In the genomic region with DNA sequence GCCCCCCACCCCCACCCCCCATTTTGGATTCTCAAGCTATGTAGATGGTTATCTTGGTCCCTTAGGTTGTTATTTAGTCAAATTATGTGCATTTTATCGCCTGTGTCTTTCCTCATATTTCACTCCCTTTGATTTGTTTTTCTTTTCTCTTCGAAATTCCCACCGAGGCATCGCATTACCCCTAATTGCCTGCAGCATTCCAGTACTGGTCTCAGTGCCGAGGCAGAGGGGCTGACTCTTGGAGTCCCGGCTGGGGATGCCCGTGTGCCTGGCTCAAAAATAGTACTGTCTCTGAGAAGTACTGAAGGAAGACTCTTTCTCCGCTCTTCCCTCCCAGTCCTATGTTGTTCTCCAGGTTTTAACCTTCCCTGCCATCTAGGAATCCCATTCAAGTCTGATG, we compare ENCODE assay signal across 16 mouse cellular contexts.
DNase-seq lines count a peak whose midpoint lies in the region; ATAC-seq lines count a peak whose summit lies in the region.
"Had no signal": no experiment of that assay in that cellular context is flagged by ENCODE, and none has a peak within 500 bp of the region (broad histone marks: within the 10 kb centered on the region; RNA-seq: fewer than 3 reads in every experiment).

No protein-coding gene starts in this region.

- no peaks in the 10 kb centered on the region for H3K9me3 ChIP-seq in kidney, embryonic 15.5 days (replicated peaks)
- H3K9me3 ChIP-seq: hindbrain, embryonic 13.5 days had no signal

- peaks cover 20% of the 10 kb centered on the region for H3K27me3 ChIP-seq in kidney, embryonic 15.5 days
- H3K27me3 ChIP-seq: hindbrain, embryonic 13.5 days had no signal

- ATAC-seq in kidney, embryonic 15.5 days (replicated peaks; ENCODE audit: low FRiP score): no peak
- ATAC-seq: lung, postnatal 0 days had no signal

- H3K9ac ChIP-seq in kidney, embryonic 15.5 days: no peak overlapping the region
- H3K9ac ChIP-seq: hindbrain, embryonic 13.5 days; liver, embryonic 14.5 days had no signal

- no peak overlapping the region for H3K4me3 ChIP-seq in kidney, embryonic 15.5 days (replicated peaks)
- H3K4me3 ChIP-seq: erythroblast, embryonic 14.5 days; hindbrain, embryonic 13.5 days had no signal

- no peak overlapping the region for H3K27ac ChIP-seq in kidney, embryonic 15.5 days
- H3K27ac ChIP-seq: hindbrain, embryonic 13.5 days; liver, embryonic 14.5 days had no signal

- WGBS in kidney, embryonic 15.5 days: 11% methylated on average over 8 of the region's 8 CpGs

- no peak for DNase-seq in kidney, postnatal 14 days
- DNase-seq in embryo, embryonic 10 days (ENCODE audit: low spot score): peak; percentile 73
- peak; percentile 45 for DNase-seq in embryo, embryonic 9.5 days (ENCODE audit: extremely low spot score)
- DNase-seq in hindlimb bud, embryonic 11.5 days (ENCODE audit: extremely low spot score, low read depth, low spot score): peak; percentile 30
- no peak for DNase-seq in urinary bladder, adult 18-20 months (ENCODE audit: low spot score in 2 of 2)
- no peak for DNase-seq in layer of hippocampus, postnatal 14 days (ENCODE audit: low spot score in 2 of 2)
- DNase-seq in adrenal gland, adult 18-20 months (ENCODE audit: low spot score in 2 of 2): no peak
- DNase-seq: cerebellum, postnatal 36 days; gastrocnemius, postnatal 25 days; kidney, adult 2 months; thymus, postnatal 36 days had no signal

- H3K4me1 ChIP-seq in kidney, embryonic 15.5 days: peaks cover 8% of the 10 kb centered on the region

- peak overlapping the region; percentile 45 for H3K4me2 ChIP-seq in kidney, embryonic 15.5 days
- H3K4me2 ChIP-seq: hindbrain, embryonic 13.5 days had no signal

- H3K36me3 ChIP-seq in kidney, embryonic 15.5 days: no peaks in the 10 kb centered on the region
- H3K36me3 ChIP-seq: hindbrain, embryonic 13.5 days had no signal

Comparison
In these comparisons a context has a peak if more than half of its experiments do, and no peak if none do; other contexts are left out.
1. DNase-seq: peak in embryo, embryonic 10 days (single experiment), embryo, embryonic 9.5 days (single experiment) and hindlimb bud, embryonic 11.5 days (single experiment); none in kidney, postnatal 14 days (single experiment), urinary bladder, adult 18-20 months (0 of 2), layer of hippocampus, postnatal 14 days (0 of 2) and adrenal gland, adult 18-20 months (0 of 2).